Mouse (Mus musculus) ES-E14 (cell line): Measurements from ENCODE around the gene Gpr139. TPM values are rescaled to one million over a fixed set of nuclear protein-coding genes. Genes with fewer than 3 reads are reported as not detected.
A peak's percentile ranks its signal among the peaks of the same experiment; 100 is the strongest.

Experiments
- DNase-seq: peaks from one replicate; pipeline ENCODE4 v3.0.0-alpha.2; 2013; ENCODE audit warnings: low read depth, low spot score
- H3K27ac ChIP-seq: 2 replicates; pipeline ENCODE4 v1.5.1; 2012; ENCODE audit warnings: low read depth, mild to moderate bottlenecking, low read length, moderate library complexity, mixed read lengths; ENCODE audit not compliant: poor library complexity, insufficient read depth, severe bottlenecking
- H3K36me3 ChIP-seq: 2 replicates; pipeline ENCODE4 v1.6.1; 2012; ENCODE audit warnings: mild to moderate bottlenecking, low read length, moderate library complexity, mixed read lengths; ENCODE audit not compliant: control insufficient read depth, poor library complexity, insufficient read depth, severe bottlenecking
- H3K4me1 ChIP-seq, 2 experiments: fragments of 150-350 bp in 1 of 2; sonication (generic) in 1 of 2; 2 replicates each; pipeline ENCODE4 v1.6.1; 2012; ENCODE audit warnings: low read length in 2 of 2, mild to moderate bottlenecking in 1 of 2, mixed read lengths in 1 of 2; ENCODE audit not compliant: control insufficient read depth in 2 of 2, insufficient read depth in 2 of 2, poor library complexity in 1 of 2
- H3K4me3 ChIP-seq, 2 experiments: fragments of 150-350 bp in 1 of 2; sonication (generic) in 1 of 2; 2 replicates each; pipeline ENCODE4 v1.5.1; 2012; ENCODE audit warnings: low read length in 2 of 2, low read depth in 1 of 2, mild to moderate bottlenecking in 1 of 2, mixed read lengths in 1 of 2; ENCODE audit not compliant: insufficient read depth in 1 of 2, poor library complexity in 1 of 2, severe bottlenecking in 1 of 2
- H3K9ac ChIP-seq: 2 replicates; pipeline ENCODE4 v1.6.1; 2012; ENCODE audit warnings: low read depth, mild to moderate bottlenecking, low read length, mixed read lengths; ENCODE audit not compliant: poor library complexity, insufficient read depth, severe bottlenecking
- H3K9me3 ChIP-seq: fragments of 150-350 bp; sonication (generic); 2 replicates; pipeline ENCODE4 v1.6.1; 2012; ENCODE audit warnings: low read depth, mild to moderate bottlenecking, low read length; ENCODE audit not compliant: control insufficient read depth, insufficient read depth
- CHD2 ChIP-seq: IDR thresholded peaks from 2 replicates; pipeline ENCODE4 v1.6.1; 2014; ENCODE audit warnings: mild to moderate bottlenecking, low read depth, low read length, inconsistent platforms
- HCFC1 ChIP-seq: IDR thresholded peaks from 2 replicates; pipeline ENCODE4 v1.6.1; 2012; ENCODE audit warnings: low read length, inconsistent platforms, borderline replicate concordance; ENCODE audit not compliant: insufficient read depth
- MAFK ChIP-seq: IDR thresholded peaks from 2 replicates; pipeline ENCODE4 v1.6.1; 2014; ENCODE audit warnings: mild to moderate bottlenecking, low read depth, low read length, inconsistent platforms; ENCODE audit not compliant: insufficient read depth
- ZC3H11A ChIP-seq: IDR thresholded peaks from 2 replicates; pipeline ENCODE4 v1.6.1; 2012; ENCODE audit warnings: low read depth, mild to moderate bottlenecking, inconsistent platforms, low read length, borderline replicate concordance
- ZNF384 ChIP-seq: IDR thresholded peaks from 2 replicates; pipeline ENCODE4 v1.6.1; 2012; ENCODE audit warnings: low read depth, low read length, inconsistent platforms
- in situ Hi-C, 2 experiments: fragments of 600-800 bp; cut with MboI; formaldehyde crosslinking; loops; one replicate each; pipeline ENCODE4 v1.15.1; 2025; ENCODE audit warnings: low sequenced_read_pairs in 2 of 2, inconsistent platforms in 1 of 2; ENCODE audit not compliant: unreplicated experiment in 2 of 2
- total RNA-seq: library from RNA; depleted of rRNA; stranded (reverse); fragments of 300-350 nt; gene quantifications from 2 replicates; pipeline ENCODE4 v1.2.3, GENCODE M21; 2012; rRNA removed

The Gpr139 gene
- 0.05 TPM in 1 of 2 replicates, not detected in the other for total RNA-seq

DNA sequence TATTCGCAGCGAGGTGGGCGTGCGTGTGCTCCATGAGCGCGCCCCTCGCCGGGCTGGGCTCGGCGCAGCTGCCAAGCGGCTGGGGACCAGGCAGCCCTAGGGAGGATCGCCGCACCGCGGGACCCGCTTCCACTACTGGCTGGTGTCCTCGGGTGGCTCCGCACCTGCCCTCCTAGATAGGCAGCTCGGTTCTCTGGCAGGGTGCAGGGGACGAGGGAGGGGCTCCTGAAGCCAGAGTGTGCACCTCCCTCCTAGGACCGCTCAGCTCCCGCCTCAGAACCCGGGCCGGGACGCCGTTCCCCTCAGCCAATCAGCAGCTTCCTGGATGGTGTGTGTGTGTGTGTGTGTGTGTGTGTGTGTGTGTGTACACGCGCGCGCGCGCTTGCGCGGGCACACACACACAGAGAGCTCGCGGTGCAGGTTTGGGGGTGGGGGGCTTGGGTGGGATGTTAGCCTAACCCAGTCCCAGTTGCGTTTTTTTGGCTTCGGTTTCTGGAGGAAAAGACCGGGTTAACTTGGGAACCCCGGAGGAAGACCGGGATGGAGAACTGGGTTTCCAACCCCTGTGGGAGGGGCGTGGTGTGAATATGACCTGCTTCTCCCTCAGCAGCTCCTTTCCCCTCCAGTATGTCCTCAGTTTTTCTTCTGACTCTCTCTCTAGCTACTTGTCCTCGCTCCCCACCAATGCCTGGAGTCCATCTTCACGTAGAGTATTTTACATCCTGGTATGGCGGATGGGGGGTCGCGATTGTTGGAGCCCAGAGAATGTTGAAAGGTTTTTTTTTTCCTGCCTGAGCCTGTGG lies at the start of gene Gpr139:
Gene Gpr139, minus strand, starts transcription at position 263 of the 803 bp plus-strand sequence.
- Histone ChIP-seq H3K4me3 (peak within 1 kb of the TSS; percentile 65 to 79), H3K36me3 (no peaks in the 10 kb centered on the region), H3K4me1 (peaks cover 0 to 4% of the 10 kb centered on the region in 2 experiments; a peak in 1 of 4 replicates), H3K9ac (peak within 1 kb of the TSS; percentile 64), H3K9me3 (no peaks in the 10 kb centered on the region), H3K27ac (no peak within 1 kb of the TSS)
- in situ Hi-C loops: no loop called here
- no peak for TF ChIP-seq HCFC1
- no peak for TF ChIP-seq ZC3H11A
- no peak for TF ChIP-seq CHD2
- no peak for TF ChIP-seq ZNF384
- TF ChIP-seq MAFK: no peak
- no peak for DNase-seq

DNA sequence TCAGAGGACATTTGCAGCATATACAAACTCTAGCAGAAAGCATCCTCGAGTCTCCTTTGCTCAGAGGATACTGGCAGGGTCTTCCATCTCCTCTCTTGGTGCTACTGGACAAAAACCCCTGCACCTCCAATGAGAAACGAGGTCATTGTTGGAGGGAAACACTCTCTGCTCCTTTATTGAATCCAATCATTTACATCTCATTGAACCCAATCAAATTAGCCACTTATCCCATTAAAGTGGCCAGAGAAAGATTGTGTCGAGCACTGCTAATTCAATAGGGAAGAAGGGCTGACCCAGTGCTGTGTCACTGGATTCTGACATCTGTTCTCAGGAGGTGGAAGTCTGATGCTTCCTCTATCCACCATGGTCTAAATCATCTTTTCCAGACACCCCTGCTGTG lies 46.6 kb upstream of the Gpr139 start:
- no peak overlapping the region for H3K4me3 ChIP-seq
- no peak overlapping the region for H3K27ac ChIP-seq
- no peak for DNase-seq
- in situ Hi-C loops: no loop called here
- TF ChIP-seq CHD2 (no peak), ZC3H11A (no peak), ZNF384 (no peak), HCFC1 (no peak), MAFK (no peak)
- H3K4me1 ChIP-seq: no peaks in the 10 kb centered on the region
- no peaks in the 10 kb centered on the region for H3K36me3 ChIP-seq
- no peak overlapping the region for H3K9ac ChIP-seq
- H3K9me3 ChIP-seq: no peaks in the 10 kb centered on the region

- Histone ChIP-seq H3K27ac (no peak overlapping the region), H3K4me1 (no peaks in the 10 kb centered on the region), H3K4me3 (no peak overlapping the region), H3K9ac (no peak overlapping the region), H3K36me3 (no peaks in the 10 kb centered on the region), H3K9me3 (no peaks in the 10 kb centered on the region)
- no peak for TF ChIP-seq MAFK
- no peak for TF ChIP-seq HCFC1
- TF ChIP-seq ZC3H11A: no peak
- TF ChIP-seq CHD2: no peak
- TF ChIP-seq ZNF384: no peak
- in situ Hi-C loops: no loop called here
- DNase-seq: no peak
Measured at GRCm38 (mm10) chr7:119222706-119223105, 38.3 kb upstream of the Gpr139 start.

DNA sequence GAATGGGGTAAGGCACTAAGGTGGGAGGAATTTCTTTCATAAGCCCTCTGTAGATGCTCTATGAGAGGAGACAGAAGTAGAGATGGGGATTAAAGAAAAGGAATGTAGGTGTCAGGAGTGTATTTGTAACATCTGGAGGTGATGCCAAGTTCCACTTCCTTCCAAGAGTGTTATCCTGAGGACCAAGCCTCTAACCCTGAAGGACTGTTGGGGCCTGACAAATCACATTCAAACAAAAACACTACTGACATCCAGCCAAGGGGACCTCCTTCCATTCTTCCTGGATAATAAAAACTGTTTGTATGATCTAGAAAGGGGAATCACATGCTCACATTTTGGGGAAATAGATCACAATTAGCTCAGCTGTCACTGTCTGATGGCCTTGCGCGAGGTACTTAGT lies 34.7 kb upstream of the Gpr139 start:
- TF ChIP-seq ZNF384: no peak
- TF ChIP-seq ZC3H11A: no peak
- TF ChIP-seq HCFC1: no peak
- no peak for TF ChIP-seq MAFK
- no peak for TF ChIP-seq CHD2
- Histone ChIP-seq H3K4me1 (no peaks in the 10 kb centered on the region), H3K9me3 (no peaks in the 10 kb centered on the region), H3K36me3 (no peaks in the 10 kb centered on the region), H3K27ac (no peak overlapping the region), H3K4me3 (no peak overlapping the region), H3K9ac (no peak overlapping the region)
- in situ Hi-C loops: no loop called here
- DNase-seq: no peak
